Mouse (Mus musculus): ENCODE data around the gene Tnik. TPM values are rescaled to one million over a fixed set of nuclear protein-coding genes. Genes with fewer than 3 reads are reported as not detected.
A peak's percentile ranks its signal among the peaks of the same experiment; 100 is the strongest.

Tnik gene
- polyA plus RNA-seq, 1 experiment, result 142 TPM

- TF ChIP-seq POLR2A (IDR thresholded peaks at IDR 0.05; ENCODE audit: insufficient read depth, low read depth, low read length), result no peak
- TF ChIP-seq CTCF (IDR thresholded peaks at IDR 0.05; ENCODE audit: insufficient read depth, low read depth, low read length), result no peak
- 82% methylated on average over 3 of the region's 3 CpGs for WGBS
- no peak overlapping the region for H3K4me3 ChIP-seq (ENCODE audit: insufficient read depth, low read depth, low read length)
- no peak overlapping the region for H3K27ac ChIP-seq (ENCODE audit: insufficient read depth, low read depth, low read length)
- H3K4me1 ChIP-seq (ENCODE audit: control insufficient read depth, insufficient read depth, low read length), result no peaks in the 10 kb centered on the region
These were observed 419.4 kb downstream of the Tnik start for GRCm38 (mm10) chr3:28682411-28682810.

- TF ChIP-seq POLR2A (IDR thresholded peaks at IDR 0.05; ENCODE audit: insufficient read depth, low read depth, low read length), result no peak
- no peak for TF ChIP-seq CTCF (IDR thresholded peaks at IDR 0.05; ENCODE audit: insufficient read depth, low read depth, low read length)
- Histone ChIP-seq H3K27ac (ENCODE audit: insufficient read depth, low read depth, low read length) (no peak overlapping the region), H3K4me1 (ENCODE audit: control insufficient read depth, insufficient read depth, low read length) (no peaks in the 10 kb centered on the region), H3K4me3 (ENCODE audit: insufficient read depth, low read depth, low read length) (no peak overlapping the region)
- WGBS, result 92% methylated on average over 2 of the region's 2 CpGs
These were observed 422.5 kb downstream of the Tnik start for GRCm38 (mm10) chr3:28685510-28685909.

DNA sequence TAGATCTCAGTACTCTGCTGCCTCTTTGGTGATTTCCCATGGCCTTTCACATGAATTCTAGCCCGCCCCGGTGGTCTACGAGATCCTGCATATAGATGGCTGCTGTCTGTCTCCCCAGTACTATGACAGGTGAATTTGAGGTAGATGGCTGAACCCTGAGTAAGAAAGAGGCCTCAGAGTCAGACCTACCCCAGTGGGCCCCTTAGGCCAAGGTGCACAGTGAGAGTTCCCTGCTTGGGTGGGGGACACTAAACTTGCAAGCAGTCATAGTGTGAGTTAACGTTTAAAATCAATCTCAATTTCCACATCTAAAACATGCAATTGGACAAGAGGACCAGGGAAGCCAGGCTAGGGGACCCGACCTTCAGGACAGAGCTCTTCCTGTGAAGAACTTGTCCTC, 431.8 kb downstream of the Tnik start:
- Histone ChIP-seq H3K4me3 (ENCODE audit: insufficient read depth, low read depth, low read length) (no peak overlapping the region), H3K4me1 (ENCODE audit: control insufficient read depth, insufficient read depth, low read length) (no peaks in the 10 kb centered on the region), H3K27ac (ENCODE audit: insufficient read depth, low read depth, low read length) (no peak overlapping the region)
- TF ChIP-seq POLR2A (IDR thresholded peaks at IDR 0.05; ENCODE audit: insufficient read depth, low read depth, low read length), result no peak
- TF ChIP-seq CTCF (IDR thresholded peaks at IDR 0.05; ENCODE audit: insufficient read depth, low read depth, low read length), result no peak
- 93% methylated on average over 5 of the region's 5 CpGs for WGBS

GRCm38 (mm10) chr3:28695608-28696007, 432.6 kb downstream of the Tnik start:
- WGBS, result 86% methylated on average over 13 of the region's 13 CpGs
- no peaks in the 10 kb centered on the region for H3K4me1 ChIP-seq (ENCODE audit: control insufficient read depth, insufficient read depth, low read length)
- no peak overlapping the region for H3K4me3 ChIP-seq (ENCODE audit: insufficient read depth, low read depth, low read length)
- TF ChIP-seq POLR2A (IDR thresholded peaks at IDR 0.05; ENCODE audit: insufficient read depth, low read depth, low read length), result no peak
- TF ChIP-seq CTCF (IDR thresholded peaks at IDR 0.05; ENCODE audit: insufficient read depth, low read depth, low read length), result no peak
- H3K27ac ChIP-seq (ENCODE audit: insufficient read depth, low read depth, low read length), result no peak overlapping the region

- 76% methylated on average over 10 of the region's 10 CpGs for WGBS
- Histone ChIP-seq H3K4me1 (ENCODE audit: control insufficient read depth, insufficient read depth, low read length) (no peaks in the 10 kb centered on the region), H3K27ac (ENCODE audit: insufficient read depth, low read depth, low read length) (no peak overlapping the region), H3K4me3 (ENCODE audit: insufficient read depth, low read depth, low read length) (no peak overlapping the region)
- TF ChIP-seq POLR2A (IDR thresholded peaks at IDR 0.05; ENCODE audit: insufficient read depth, low read depth, low read length) (no peak), CTCF (IDR thresholded peaks at IDR 0.05; ENCODE audit: insufficient read depth, low read depth, low read length) (no peak)
These were observed 433.1 kb downstream of the Tnik start for GRCm38 (mm10) chr3:28696162-28696561.

- H3K4me1 ChIP-seq (ENCODE audit: control insufficient read depth, insufficient read depth, low read length), result no peaks in the 10 kb centered on the region
- H3K4me3 ChIP-seq (ENCODE audit: insufficient read depth, low read depth, low read length), result no peak within 1 kb of the TSS
- no peak within 1 kb of the TSS for H3K27ac ChIP-seq (ENCODE audit: insufficient read depth, low read depth, low read length)
- TF ChIP-seq CTCF (IDR thresholded peaks at IDR 0.05; ENCODE audit: insufficient read depth, low read depth, low read length) (no peak), POLR2A (IDR thresholded peaks at IDR 0.05; ENCODE audit: insufficient read depth, low read depth, low read length) (no peak)
- WGBS, result 89% methylated on average over 2 of the region's 2 CpGs
These were observed 434.8 kb downstream of the Tnik start, which contains the start of gene Slc2a2 for GRCm38 (mm10) chr3:28697797-28698196. Slc2a2 (plus strand) TSS chr3:28697903.

DNA sequence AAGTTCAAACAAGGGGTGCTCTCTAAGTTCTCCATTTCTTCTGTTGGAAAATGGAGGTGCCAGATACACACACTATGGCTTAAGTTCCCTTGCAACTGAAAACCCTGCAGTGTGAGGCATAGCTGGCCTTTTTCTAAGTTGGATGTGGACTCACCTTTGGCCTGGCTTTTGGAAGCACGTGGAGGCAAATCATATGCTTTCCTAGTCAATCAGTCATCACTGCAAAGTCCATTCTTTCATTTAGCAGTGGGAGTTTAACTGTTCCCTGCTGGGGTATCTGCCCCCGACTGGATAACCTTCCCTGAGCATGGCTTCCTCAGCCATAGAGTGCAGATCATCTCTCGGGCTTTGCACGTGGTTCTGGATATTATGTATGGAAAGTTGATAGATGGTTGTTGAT, 436.6 kb downstream of the Tnik start:
- H3K4me1 ChIP-seq (ENCODE audit: control insufficient read depth, insufficient read depth, low read length), result no peaks in the 10 kb centered on the region
- TF ChIP-seq CTCF (IDR thresholded peaks at IDR 0.05; ENCODE audit: insufficient read depth, low read depth, low read length), result no peak
- TF ChIP-seq POLR2A (IDR thresholded peaks at IDR 0.05; ENCODE audit: insufficient read depth, low read depth, low read length), result no peak
- no peak overlapping the region for H3K27ac ChIP-seq (ENCODE audit: insufficient read depth, low read depth, low read length)
- no peak overlapping the region for H3K4me3 ChIP-seq (ENCODE audit: insufficient read depth, low read depth, low read length)
- 81% methylated on average over 4 of the region's 4 CpGs for WGBS

GRCm38 (mm10) chr3:28705522-28706137, 442.6 kb downstream of the Tnik start:
- 55% methylated on average over 10 of the region's 10 CpGs for WGBS
- Histone ChIP-seq H3K4me1 (ENCODE audit: control insufficient read depth, insufficient read depth, low read length) (no peaks in the 10 kb centered on the region), H3K27ac (ENCODE audit: insufficient read depth, low read depth, low read length) (no peak overlapping the region)

GRCm38 (mm10) chr3:28706736-28707135, 443.7 kb downstream of the Tnik start:
- H3K4me1 ChIP-seq (ENCODE audit: control insufficient read depth, insufficient read depth, low read length), result no peaks in the 10 kb centered on the region
- 86% methylated on average over 4 of the region's 4 CpGs for WGBS
- no peak for TF ChIP-seq POLR2A (IDR thresholded peaks at IDR 0.05; ENCODE audit: insufficient read depth, low read depth, low read length)
- no peak for TF ChIP-seq CTCF (IDR thresholded peaks at IDR 0.05; ENCODE audit: insufficient read depth, low read depth, low read length)

More at GRCm38 (mm10) chr3:28705522-28706137, 442.6 kb downstream of the Tnik start:
- TF ChIP-seq POLR2A (IDR thresholded peaks at IDR 0.05; ENCODE audit: insufficient read depth, low read depth, low read length) (no peak), CTCF (IDR thresholded peaks at IDR 0.05; ENCODE audit: insufficient read depth, low read depth, low read length) (no peak)
- peak overlapping the region; percentile 22 for H3K4me3 ChIP-seq (ENCODE audit: insufficient read depth, low read depth, low read length)

More at GRCm38 (mm10) chr3:28706736-28707135, 443.7 kb downstream of the Tnik start:
- Histone ChIP-seq H3K4me3 (ENCODE audit: insufficient read depth, low read depth, low read length) (no peak overlapping the region), H3K27ac (ENCODE audit: insufficient read depth, low read depth, low read length) (no peak overlapping the region)

All from olfactory bulb, adult 2 months (tissue).